Mouse (Mus musculus) ES-Bruce4 (cell line): ENCODE data around the gene Rin3.

Source experiments
- CTCF ChIP-seq: IDR thresholded peaks from one replicate; pipeline ENCODE4 v1.8.1; 2011; ENCODE audit warnings: low read depth, low read length
- EP300 ChIP-seq: IDR thresholded peaks from 2 replicates; pipeline ENCODE4 v1.6.1; 2011; ENCODE audit warnings: low read depth, low read length; ENCODE audit not compliant: insufficient read depth
- POLR2A ChIP-seq: IDR thresholded peaks from one replicate; pipeline ENCODE4 v1.8.1; 2011; ENCODE audit warnings: low read length; ENCODE audit not compliant: insufficient read depth

DNA sequence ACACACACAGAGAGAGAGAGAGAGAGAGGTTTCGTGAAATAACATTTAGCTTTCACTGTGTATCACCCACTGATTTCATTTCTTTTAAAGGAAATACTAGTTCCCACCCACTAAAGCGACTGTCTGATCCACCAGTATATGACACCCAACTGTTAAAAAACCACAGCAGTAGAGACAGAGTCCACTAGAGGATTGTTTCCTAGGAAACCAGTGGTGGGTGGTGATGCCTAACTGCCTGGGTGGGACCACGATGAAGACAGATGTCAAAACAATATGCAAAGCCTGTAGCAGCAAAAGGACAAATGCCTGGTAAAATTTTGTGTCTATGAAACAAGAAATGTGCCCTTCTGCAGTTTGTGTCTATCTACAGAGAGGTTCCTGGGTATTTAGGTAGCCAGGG lies 31.8 kb upstream of the Rin3 start:
- TF ChIP-seq POLR2A = no peak
- no peak for TF ChIP-seq CTCF
- no peak for TF ChIP-seq EP300
